Mouse (Mus musculus): ENCODE results near the gene Olfr691. TPM values are rescaled to one million over a fixed set of nuclear protein-coding genes. Genes with fewer than 3 reads are reported as not detected.

Olfr691 gene
- total and polyA plus RNA-seq, 2 experiments from 2014 or later: not detected

GRCm38 (mm10) chr7:105334004-105334403, 8.1 kb downstream of the Olfr691 start, which contains the start of gene Olfr690:
TSS of gene Olfr690 (minus strand) at chr7:105334104.
- DNase-seq (no peak), ATAC-seq (no peak)
- TF ChIP-seq CTCF (IDR thresholded peaks at IDR 0.05; ENCODE audit: low read depth): no peak
- 97% methylated on average over 1 of the region's 1 CpGs for WGBS
- H3K27me3 ChIP-seq (ENCODE audit: insufficient read depth, low read length): no peaks in the 10 kb centered on the region
- no peaks in the 10 kb centered on the region for H3K9me3 ChIP-seq (ENCODE audit: low read length)
- no peak within 1 kb of the TSS for H3K4me2 ChIP-seq (ENCODE audit: low read depth)
- no peak within 1 kb of the TSS for H3K27ac ChIP-seq (ENCODE audit: low read depth, low read length)
- H3K9ac ChIP-seq: no peak within 1 kb of the TSS
- no peaks in the 10 kb centered on the region for H3K4me1 ChIP-seq (ENCODE audit: insufficient read depth)
- H3K4me3 ChIP-seq (ENCODE audit: low read depth, low read length): no peak within 1 kb of the TSS
- no peaks in the 10 kb centered on the region for H3K36me3 ChIP-seq (ENCODE audit: insufficient read depth)

- no peaks in the 10 kb centered on the region for H3K36me3 ChIP-seq (ENCODE audit: insufficient read depth)
- WGBS: 76% methylated on average over 2 of the region's 2 CpGs
- no peak overlapping the region for H3K27ac ChIP-seq (ENCODE audit: low read depth, low read length)
- no peak for ATAC-seq
- H3K4me1 ChIP-seq (ENCODE audit: insufficient read depth): no peaks in the 10 kb centered on the region
- no peak for DNase-seq
- no peaks in the 10 kb centered on the region for H3K9me3 ChIP-seq (ENCODE audit: low read length)
- no peaks in the 10 kb centered on the region for H3K27me3 ChIP-seq (ENCODE audit: insufficient read depth, low read length)
- H3K4me3 ChIP-seq (ENCODE audit: low read depth, low read length): no peak overlapping the region
- H3K9ac ChIP-seq: no peak overlapping the region
- TF ChIP-seq CTCF (IDR thresholded peaks at IDR 0.05; ENCODE audit: low read depth): no peak
- H3K4me2 ChIP-seq (ENCODE audit: low read depth): no peak overlapping the region
These were observed 16.8 kb downstream of the Olfr691 start for GRCm38 (mm10) chr7:105325302-105325701.

- H3K36me3 ChIP-seq (ENCODE audit: insufficient read depth): no peaks in the 10 kb centered on the region
These were observed 31.2 kb downstream of the Olfr691 start, which contains the start of gene Olfr689 for GRCm38 (mm10) chr7:105310865-105311264. TSS of gene Olfr689 (plus strand) at chr7:105311165.

GRCm38 (mm10) chr7:105290051-105290450, 52.0 kb downstream of the Olfr691 start:
- Histone ChIP-seq H3K4me2 (ENCODE audit: low read depth) (no peak overlapping the region), H3K27ac (ENCODE audit: low read depth, low read length) (no peak overlapping the region), H3K4me3 (ENCODE audit: low read depth, low read length) (no peak overlapping the region), H3K9me3 (ENCODE audit: low read length) (no peaks in the 10 kb centered on the region), H3K27me3 (ENCODE audit: insufficient read depth, low read length) (no peaks in the 10 kb centered on the region), H3K4me1 (ENCODE audit: insufficient read depth) (no peaks in the 10 kb centered on the region), H3K36me3 (ENCODE audit: insufficient read depth) (no peaks in the 10 kb centered on the region), H3K9ac (no peak overlapping the region)
- no peak for DNase-seq
- no peak for TF ChIP-seq CTCF (IDR thresholded peaks at IDR 0.05; ENCODE audit: low read depth)
- ATAC-seq: no peak

More at GRCm38 (mm10) chr7:105310865-105311264, 31.2 kb downstream of the Olfr691 start, which contains the start of gene Olfr689:
- Histone ChIP-seq H3K9me3 (ENCODE audit: low read length) (no peaks in the 10 kb centered on the region), H3K4me3 (ENCODE audit: low read depth, low read length) (no peak within 1 kb of the TSS), H3K27me3 (ENCODE audit: insufficient read depth, low read length) (no peaks in the 10 kb centered on the region), H3K4me1 (ENCODE audit: insufficient read depth) (no peaks in the 10 kb centered on the region), H3K9ac (no peak within 1 kb of the TSS), H3K4me2 (ENCODE audit: low read depth) (no peak within 1 kb of the TSS), H3K27ac (ENCODE audit: low read depth, low read length) (no peak within 1 kb of the TSS)
- DNase-seq (no peak), ATAC-seq (no peak)
- TF ChIP-seq CTCF (IDR thresholded peaks at IDR 0.05; ENCODE audit: low read depth): no peak
- 74% methylated on average over 1 of the region's 1 CpGs for WGBS

GRCm38 (mm10) chr7:105287795-105288194, 54.3 kb downstream of the Olfr691 start, which contains the start of gene Olfr688:
TSS of gene Olfr688 (plus strand) at chr7:105288095.
- H3K27me3 ChIP-seq (ENCODE audit: insufficient read depth, low read length): no peaks in the 10 kb centered on the region
- no peaks in the 10 kb centered on the region for H3K9me3 ChIP-seq (ENCODE audit: low read length)
- H3K4me2 ChIP-seq (ENCODE audit: low read depth): no peak within 1 kb of the TSS
- ATAC-seq (no peak), DNase-seq (no peak)
- no peaks in the 10 kb centered on the region for H3K4me1 ChIP-seq (ENCODE audit: insufficient read depth)
- no peak for TF ChIP-seq CTCF (IDR thresholded peaks at IDR 0.05; ENCODE audit: low read depth)
- H3K9ac ChIP-seq: no peak within 1 kb of the TSS
- no peak within 1 kb of the TSS for H3K27ac ChIP-seq (ENCODE audit: low read depth, low read length)
- 83% methylated on average over 6 of the region's 6 CpGs for WGBS
- H3K4me3 ChIP-seq (ENCODE audit: low read depth, low read length): no peak within 1 kb of the TSS
- H3K36me3 ChIP-seq (ENCODE audit: insufficient read depth): no peaks in the 10 kb centered on the region

Other genes starting within 250 kb of the Olfr691 start
- gene Olfr680-ps1, start 249.5 kb downstream of the Olfr691 start, total RNA-seq (2014; rRNA removed): not detected in 2 replicates
- gene Olfr680-ps1, start 249.5 kb downstream of the Olfr691 start, polyA plus RNA-seq (2015; fragmentation: Nextera tagmentation; extraction: Ambion mirVana): not detected in 2 replicates
- not detected in 2 replicates for gene Olfr681, start 225.4 kb downstream of the Olfr691 start, total RNA-seq (2014; rRNA removed)
- gene Olfr681, start 225.4 kb downstream of the Olfr691 start, polyA plus RNA-seq (2015; fragmentation: Nextera tagmentation; extraction: Ambion mirVana): not detected in 2 replicates
- gene Olfr683, start 195.3 kb downstream of the Olfr691 start, total RNA-seq (2014; rRNA removed): not detected in 2 replicates
- not detected in 2 replicates for gene Olfr683, start 195.3 kb downstream of the Olfr691 start, polyA plus RNA-seq (2015; fragmentation: Nextera tagmentation; extraction: Ambion mirVana)
- not detected in 2 replicates for gene Olfr684, start 178.6 kb downstream of the Olfr691 start, total RNA-seq (2014; rRNA removed)
- not detected in 2 replicates for gene Olfr684, start 178.6 kb downstream of the Olfr691 start, polyA plus RNA-seq (2015; fragmentation: Nextera tagmentation; extraction: Ambion mirVana)
- not detected in 2 replicates for gene Olfr685, start 156.3 kb downstream of the Olfr691 start, total RNA-seq (2014; rRNA removed)
- not detected in 2 replicates for gene Olfr685, start 156.3 kb downstream of the Olfr691 start, polyA plus RNA-seq (2015; fragmentation: Nextera tagmentation; extraction: Ambion mirVana)
- not detected in 2 replicates for gene Olfr686, start 134.8 kb downstream of the Olfr691 start, total RNA-seq (2014; rRNA removed)
- gene Olfr686, start 134.8 kb downstream of the Olfr691 start, polyA plus RNA-seq (2015; fragmentation: Nextera tagmentation; extraction: Ambion mirVana): not detected in 2 replicates
- gene Olfr688, start 54.2 kb downstream of the Olfr691 start, total RNA-seq (2014; rRNA removed): not detected in 2 replicates
- not detected in 2 replicates for gene Olfr688, start 54.2 kb downstream of the Olfr691 start, polyA plus RNA-seq (2015; fragmentation: Nextera tagmentation; extraction: Ambion mirVana)
- not detected in 2 replicates for gene Olfr689, start 31.1 kb downstream of the Olfr691 start, total RNA-seq (2014; rRNA removed)
- gene Olfr689, start 31.1 kb downstream of the Olfr691 start, polyA plus RNA-seq (2015; fragmentation: Nextera tagmentation; extraction: Ambion mirVana): not detected in 2 replicates
- 0.10 TPM in 1 of 2 replicates, not detected in the other for gene Olfr690, start 8.2 kb downstream of the Olfr691 start, total RNA-seq (2014; rRNA removed)
- gene Olfr690, start 8.2 kb downstream of the Olfr691 start, polyA plus RNA-seq (2015; fragmentation: Nextera tagmentation; extraction: Ambion mirVana): not detected in 2 replicates
- gene Olfr692, start 26.0 kb upstream of the Olfr691 start, total RNA-seq (2014; rRNA removed): not detected in 2 replicates
- gene Olfr692, start 26.0 kb upstream of the Olfr691 start, polyA plus RNA-seq (2015; fragmentation: Nextera tagmentation; extraction: Ambion mirVana): not detected in 2 replicates
- gene Gm5901, start 32.8 kb upstream of the Olfr691 start, total RNA-seq (2014; rRNA removed): not detected in 2 replicates
- gene Gm5901, start 32.8 kb upstream of the Olfr691 start, polyA plus RNA-seq (2015; fragmentation: Nextera tagmentation; extraction: Ambion mirVana): not detected in 2 replicates
- gene Fam160a2, start 57.8 kb upstream of the Olfr691 start, total RNA-seq (2014; rRNA removed): 28.0 and 42.1 TPM in 2 replicates
- gene Fam160a2, start 57.8 kb upstream of the Olfr691 start, polyA plus RNA-seq (2015; fragmentation: Nextera tagmentation; extraction: Ambion mirVana): 27.7 and 36.9 TPM in 2 replicates
- 0.29 and 0.38 TPM in 2 replicates for gene Cnga4, start 62.3 kb upstream of the Olfr691 start, total RNA-seq (2014; rRNA removed)
- 0.10 and 0.18 TPM in 2 replicates for gene Cnga4, start 62.3 kb upstream of the Olfr691 start, polyA plus RNA-seq (2015; fragmentation: Nextera tagmentation; extraction: Ambion mirVana)
- 3.5 and 6.2 TPM in 2 replicates for gene Cckbr, start 83.5 kb upstream of the Olfr691 start, total RNA-seq (2014; rRNA removed)
- 3.2 and 5.1 TPM in 2 replicates for gene Cckbr, start 83.5 kb upstream of the Olfr691 start, polyA plus RNA-seq (2015; fragmentation: Nextera tagmentation; extraction: Ambion mirVana)
- 28.6 and 30.9 TPM in 2 replicates for gene Cavin3, start 140.0 kb upstream of the Olfr691 start, total RNA-seq (2014; rRNA removed)
- 31.7 and 33.5 TPM in 2 replicates for gene Cavin3, start 140.0 kb upstream of the Olfr691 start, polyA plus RNA-seq (2015; fragmentation: Nextera tagmentation; extraction: Ambion mirVana)
- 100 and 124 TPM in 2 replicates for gene Smpd1, start 212.1 kb upstream of the Olfr691 start, total RNA-seq (2014; rRNA removed)
- 88.8 and 100 TPM in 2 replicates for gene Smpd1, start 212.1 kb upstream of the Olfr691 start, polyA plus RNA-seq (2015; fragmentation: Nextera tagmentation; extraction: Ambion mirVana)
- 451 and 455 TPM in 2 replicates for gene Apbb1, start 239.4 kb upstream of the Olfr691 start, total RNA-seq (2014; rRNA removed)
- gene Apbb1, start 239.4 kb upstream of the Olfr691 start, polyA plus RNA-seq (2015; fragmentation: Nextera tagmentation; extraction: Ambion mirVana): 329 and 350 TPM in 2 replicates

All from forebrain, postnatal 0 days (tissue).